In genomic region chr12:117447843-117448728, GRCm38 (mm10) we compare ENCODE assay signal across 9 mouse cellular contexts.
A peak's percentile ranks its signal among the peaks of the same experiment; 100 is the strongest.
DNase-seq lines count a peak whose midpoint lies in the region; ATAC-seq and TF ChIP-seq lines count a peak whose summit lies in the region.
"Had no signal": no experiment of that assay in that cellular context is flagged by ENCODE, and none has a peak within 500 bp of the region (broad histone marks: within the 10 kb centered on the region; RNA-seq: fewer than 3 reads in every experiment).

No protein-coding gene starts in this region.

- TF ChIP-seq POLR2A in CH12.LX (IDR thresholded peaks at IDR 0.05; ENCODE audit: low read depth, low read length), result no peak

- dilution Hi-C loops in CH12.LX (cut with MboI; ENCODE audit: extremely low pct_ligation_motif_present, extremely low pct_unique_long_range_greater_than_20kb, low sequenced_read_pairs), result no loop called here

- in situ Hi-C loops in CH12.LX (cut with MboI; ENCODE audit: low pct_ligation_motif_present, low pct_unique_long_range_greater_than_20kb, low sequenced_read_pairs), result loop anchor here (25.0 kb wide), 1 partner anchor 114 kb away; no protein-coding TSS in a partner anchor

- H3K27me3 ChIP-seq in CH12.LX (replicated peaks), result no peaks in the 10 kb centered on the region
- no peaks in the 10 kb centered on the region for H3K27me3 ChIP-seq in E14TG2a.4 (ENCODE audit: insufficient read depth, low read length)
- H3K27me3 ChIP-seq in heart, embryonic 13.5 days (replicated peaks), result no peaks in the 10 kb centered on the region

- H3K79me2 ChIP-seq in CH12.LX (replicated peaks; ENCODE audit: control insufficient read depth, extremely low read depth, insufficient read depth, poor library complexity, severe bottlenecking), result no peaks in the 10 kb centered on the region

- H3K9me3 ChIP-seq in CH12.LX (replicated peaks; ENCODE audit: low read length) (no peaks in the 10 kb centered on the region), E14TG2a.4 (ENCODE audit: low read length) (no peaks in the 10 kb centered on the region)
- H3K9me3 ChIP-seq in heart, embryonic 13.5 days, result no peaks in the 10 kb centered on the region

- no peak for TF ChIP-seq CTCF in CH12.LX (conservative IDR thresholded peaks at IDR 0.05 in 1 of 2, IDR thresholded peaks at IDR 0.05 in 1 of 2; ENCODE audit: low read depth in 2 of 2, low read length in 2 of 2)
- no peak for TF ChIP-seq CTCF in E14TG2a.4 (conservative IDR thresholded peaks at IDR 0.05; ENCODE audit: low read length)

- ATAC-seq in heart, embryonic 13.5 days (ENCODE audit: extremely low read depth, insufficient number of reproducible peaks, low FRiP score, low TSS enrichment), result no peak

- TF ChIP-seq RAD21 in CH12.LX (IDR thresholded peaks at IDR 0.05; ENCODE audit: low read depth, low read length), result no peak

- H3K36me3 ChIP-seq in CH12.LX (replicated peaks in 1 of 2; ENCODE audit: control insufficient read depth in 1 of 2, insufficient read depth in 1 of 2, low read length in 1 of 2) (no peaks in the 10 kb centered on the region), E14TG2a.4 (ENCODE audit: insufficient read depth, low read length) (no peaks in the 10 kb centered on the region)
- H3K36me3 ChIP-seq in heart, embryonic 13.5 days, result no peaks in the 10 kb centered on the region

- peaks cover 4 to 26% of the 10 kb centered on the region in 2 experiments; a peak in 2 of 4 replicates for H3K4me1 ChIP-seq in CH12.LX (ENCODE audit: control insufficient read depth in 1 of 2, insufficient read depth in 2 of 2)
- H3K4me1 ChIP-seq in E14TG2a.4 (replicated peaks; ENCODE audit: low read depth, low read length), result peaks cover 53% of the 10 kb centered on the region
- H3K4me1 ChIP-seq in heart, embryonic 13.5 days, result peaks cover 16% of the 10 kb centered on the region

- H3K9ac ChIP-seq in CH12.LX (ENCODE audit: insufficient read depth, low read depth), result no peak overlapping the region
- no peak overlapping the region for H3K9ac ChIP-seq in heart, embryonic 13.5 days

- WGBS in heart, embryonic 13.5 days, result 54% methylated on average over 19 of the region's 19 CpGs

- TF ChIP-seq EP300 in CH12.LX (IDR thresholded peaks at IDR 0.05; ENCODE audit: low read length), result no peak

- no peak overlapping the region for H3K27ac ChIP-seq in CH12.LX (ENCODE audit: insufficient read depth, low read depth)
- H3K27ac ChIP-seq in heart, embryonic 13.5 days (replicated peaks), result peak overlapping the region; percentile 1; the same call in 1 of the 2 replicates

- peak; percentile 10 for DNase-seq in kidney, postnatal 14 days
- no peak for DNase-seq in kidney, adult 9 months
- no peak for DNase-seq in CH12.LX (ENCODE audit: extremely low read depth)
- no peak for DNase-seq in embryo, embryonic 9.5 days (ENCODE audit: extremely low spot score)
- DNase-seq in adrenal gland, postnatal 10 days, result no peak
- no peak for DNase-seq in cerebellum, adult 11 months
- DNase-seq: cerebellum, adult 9-11 months had no signal

- H3K4me3 ChIP-seq in CH12.LX (replicated peaks in 1 of 3; ENCODE audit: low read depth in 2 of 3, low read length in 2 of 3, poor library complexity in 1 of 3) (no peak overlapping the region), E14TG2a.4 (replicated peaks; ENCODE audit: low read length) (peak overlapping the region; percentile 35)
- no peak overlapping the region for H3K4me3 ChIP-seq in heart, embryonic 13.5 days

- peak overlapping the region; percentile 44; the same call in 1 of the 2 replicates for H3K4me2 ChIP-seq in CH12.LX (ENCODE audit: insufficient read depth, low read depth, poor library complexity, severe bottlenecking)
- H3K4me2 ChIP-seq in heart, embryonic 13.5 days, result peak overlapping the region; percentile 58; the same call in 1 of the 2 replicates

TF ChIP-seq in CH12.LX, 34 proteins besides CTCF, POLR2A, EP300 and RAD21:
- TF ChIP-seq JUND (conservative IDR thresholded peaks at IDR 0.05; ENCODE audit: low read depth, low read length), result no peak
TF ChIP-seq in CH12.LX: peak in this region for 0.
